8 mouse cellular contexts compared by ENCODE assay signal in genomic region chr17:8807345-8807744, GRCm38 (mm10).
DNase-seq lines count a peak whose midpoint lies in the region; ATAC-seq and TF ChIP-seq lines count a peak whose summit lies in the region.

No protein-coding gene starts in this region.

- no peak for ATAC-seq in embryonic facial prominence, embryonic 14.5 days (ENCODE audit: low read depth)

- no peak overlapping the region for H3K4me2 ChIP-seq in embryonic facial prominence, embryonic 14.5 days (ENCODE audit: low read depth, low read length)

- DNase-seq in cerebellum, postnatal 14 days, result peak; percentile 49 to 59
- no peak for DNase-seq in cerebellum, adult 11 months
- DNase-seq in lung, postnatal 10 days, result peak; percentile 40
- no peak for DNase-seq in lung, postnatal 4 days
- peak; percentile 20 for DNase-seq in embryonic facial prominence, embryonic 14.5 days (ENCODE audit: low spot score)
- DNase-seq in left cerebral cortex, adult 8-10 months (ENCODE audit: low spot score in 2 of 2), result no peak
- no peak for DNase-seq in layer of hippocampus, adult 8-10 months (ENCODE audit: low spot score in 2 of 2)

- H3K9ac ChIP-seq in embryonic facial prominence, embryonic 14.5 days (ENCODE audit: low read depth, low read length), result no peak overlapping the region

- H3K4me3 ChIP-seq in embryonic facial prominence, embryonic 14.5 days (ENCODE audit: low read depth, low read length), result no peak overlapping the region
- no peak overlapping the region for H3K4me3 ChIP-seq in small intestine, adult 2 months (ENCODE audit: low read depth, low read length)

- peak; percentile 62; the same call in 1 of the 2 replicates for TF ChIP-seq CTCF in small intestine, adult 2 months (IDR thresholded peaks at IDR 0.05; ENCODE audit: extremely low read depth, insufficient read length, insufficient replicate concordance, low read depth, low read length)

- H3K9me3 ChIP-seq in embryonic facial prominence, embryonic 14.5 days (ENCODE audit: control insufficient read depth, low read length), result no peaks in the 10 kb centered on the region

- H3K27ac ChIP-seq in embryonic facial prominence, embryonic 14.5 days (replicated peaks; ENCODE audit: low read depth, low read length), result no peak overlapping the region
- H3K27ac ChIP-seq in small intestine, adult 2 months (ENCODE audit: insufficient read depth, low read depth, low read length), result no peak overlapping the region

- H3K4me1 ChIP-seq in embryonic facial prominence, embryonic 14.5 days (ENCODE audit: control insufficient read depth, insufficient read depth, low read length), result 0 out of 2 replicates have a peak, but pooled peaks cover 6% of the 10 kb centered on the region
- H3K4me1 ChIP-seq in small intestine, adult 2 months (ENCODE audit: control insufficient read depth, insufficient read depth, insufficient read length, low read length), result no peaks in the 10 kb centered on the region

- peaks cover 30% of the 10 kb centered on the region for H3K27me3 ChIP-seq in embryonic facial prominence, embryonic 14.5 days (replicated peaks; ENCODE audit: control insufficient read depth, insufficient read depth, low read length)
- H3K27me3 ChIP-seq in small intestine, adult 2 months (ENCODE audit: control insufficient read depth, insufficient read depth, low read length), result peaks cover 9% of the 10 kb centered on the region

- WGBS in embryonic facial prominence, embryonic 14.5 days, result 38% methylated on average over 3 of the region's 3 CpGs
- WGBS in small intestine, adult 2 months, result 48% methylated on average over 3 of the region's 3 CpGs

- no peaks in the 10 kb centered on the region for H3K36me3 ChIP-seq in embryonic facial prominence, embryonic 14.5 days (ENCODE audit: control insufficient read depth, insufficient read depth, low read length)
- H3K36me3 ChIP-seq in small intestine, adult 2 months (ENCODE audit: control insufficient read depth, insufficient read depth, low read length), result no peaks in the 10 kb centered on the region

- no peak for TF ChIP-seq POLR2A in small intestine, adult 2 months (IDR thresholded peaks at IDR 0.05; ENCODE audit: low read depth, low read length)

Comparison
In these comparisons a context has a peak if more than half of its experiments do, and no peak if none do; other contexts are left out.
1. DNase-seq: peak in cerebellum, postnatal 14 days (2 of 2), lung, postnatal 10 days (single experiment) and embryonic facial prominence, embryonic 14.5 days (single experiment); none in cerebellum, adult 11 months (single experiment), lung, postnatal 4 days (0 of 2), left cerebral cortex, adult 8-10 months (0 of 2) and layer of hippocampus, adult 8-10 months (0 of 2).